Mouse (Mus musculus): Measurements from ENCODE around the gene Tspan12.

- TF ChIP-seq CTCF (IDR thresholded peaks at IDR 0.05; ENCODE audit: borderline replicate concordance, extremely low read depth, insufficient read depth, insufficient read length) (no peak), POLR2A (IDR thresholded peaks at IDR 0.05; ENCODE audit: borderline replicate concordance, extremely low read depth, insufficient read depth, insufficient read length, poor library complexity, severe bottlenecking) (no peak)
These were observed 53.7 kb downstream of the Tspan12 start for GRCm38 (mm10) chr6:21798581-21798980.

Data from brain, embryonic 14.5 days (tissue).